Comparison of ENCODE assay signal across 21 mouse cellular contexts in genomic region chr13:44332716-44333240, GRCm38 (mm10).
DNase-seq lines count a peak whose midpoint lies in the region; ATAC-seq and TF ChIP-seq lines count a peak whose summit lies in the region.
"Had no signal": no experiment of that assay in that cellular context is flagged by ENCODE, and none has a peak within 500 bp of the region (broad histone marks: within the 10 kb centered on the region; RNA-seq: fewer than 3 reads in every experiment).

No protein-coding gene starts in this region.

- H3K27ac ChIP-seq in lung, embryonic 14.5 days (ENCODE audit: low read depth): no peak overlapping the region
- no peak overlapping the region for H3K27ac ChIP-seq in liver, postnatal 0 days (ENCODE audit: low read depth)
- H3K27ac ChIP-seq: hindbrain, embryonic 12.5 days; kidney, embryonic 15.5 days; limb, embryonic 13.5 days; liver, embryonic 12.5 days; macrophage; neural tube, embryonic 15.5 days; stomach, embryonic 15.5 days had no signal

- 51% methylated on average over 11 of the region's 11 CpGs for WGBS in lung, embryonic 14.5 days
- 67% methylated on average over 11 of the region's 11 CpGs for whole genome bisulfite sequencing in liver, postnatal 0 days (ENCODE audit: insufficient replicate concordance)

- peak; percentile 19 to 59 for DNase-seq in adrenal gland, adult (ENCODE audit: inconsistent age in 2 of 2, low spot score in 1 of 2)
- no peak for DNase-seq in adrenal gland, adult 8-10 months
- peak; percentile 59 for DNase-seq in lung, embryonic 14.5 days
- DNase-seq in lung, postnatal 14 days: no peak
- peak; percentile 30 for DNase-seq in 3134 (ENCODE audit: extremely low read depth, insufficient read length, low spot score)
- peak; percentile 20 to 31 for DNase-seq in adrenal gland, postnatal 36 days
- no peak for DNase-seq in liver, postnatal 0 days
- DNase-seq: cerebellum, adult 2 months; cerebellum, postnatal 36 days; kidney, adult 11 months; kidney, postnatal 36 days; right cerebral cortex, adult 18-20 months; thymus, postnatal 25 days had no signal

- 0 out of 2 replicates have a peak overlapping the region, but pooled peaks have one; percentile 23 for H3K4me2 ChIP-seq in lung, embryonic 14.5 days
- H3K4me2 ChIP-seq in liver, postnatal 0 days (ENCODE audit: low read depth, low read length): no peak overlapping the region
- H3K4me2 ChIP-seq: hindbrain, embryonic 12.5 days; kidney, embryonic 15.5 days; limb, embryonic 13.5 days; liver, embryonic 12.5 days; neural tube, embryonic 15.5 days; stomach, embryonic 15.5 days had no signal

- no peak overlapping the region for H3K9ac ChIP-seq in lung, embryonic 14.5 days
- no peak overlapping the region for H3K9ac ChIP-seq in liver, postnatal 0 days (replicated peaks)
- H3K9ac ChIP-seq: hindbrain, embryonic 12.5 days; kidney, embryonic 15.5 days; limb, embryonic 13.5 days; liver, embryonic 12.5 days; neural tube, embryonic 15.5 days; stomach, embryonic 15.5 days had no signal

- H3K4me1 ChIP-seq in lung, embryonic 14.5 days (ENCODE audit: insufficient read depth): no peaks in the 10 kb centered on the region; the same call in none of the 2 replicates
- H3K4me1 ChIP-seq in liver, postnatal 0 days (ENCODE audit: insufficient read depth): peaks cover 4% of the 10 kb centered on the region; the same call in 1 of the 2 replicates

- H3K4me3 ChIP-seq in lung, embryonic 14.5 days (ENCODE audit: low read depth, low read length): no peak overlapping the region
- no peak overlapping the region for H3K4me3 ChIP-seq in liver, postnatal 0 days (ENCODE audit: low read depth, low read length)
- H3K4me3 ChIP-seq: hindbrain, embryonic 12.5 days; kidney, embryonic 15.5 days; limb, embryonic 13.5 days; liver, embryonic 12.5 days; neural tube, embryonic 15.5 days; stomach, embryonic 15.5 days had no signal

- no peaks in the 10 kb centered on the region for H3K27me3 ChIP-seq in lung, embryonic 14.5 days (ENCODE audit: insufficient read depth, low read length)
- no peaks in the 10 kb centered on the region for H3K27me3 ChIP-seq in liver, postnatal 0 days (ENCODE audit: insufficient read depth, low read length)
- H3K27me3 ChIP-seq: hindbrain, embryonic 12.5 days; kidney, embryonic 15.5 days; limb, embryonic 13.5 days; liver, embryonic 12.5 days; neural tube, embryonic 15.5 days; Patski; stomach, embryonic 15.5 days had no signal

- no peaks in the 10 kb centered on the region for H3K36me3 ChIP-seq in lung, embryonic 14.5 days (ENCODE audit: insufficient read depth)
- no peaks in the 10 kb centered on the region for H3K36me3 ChIP-seq in liver, postnatal 0 days (replicated peaks; ENCODE audit: insufficient read depth, low read length)
- H3K36me3 ChIP-seq: hindbrain, embryonic 12.5 days; kidney, embryonic 15.5 days; limb, embryonic 13.5 days; liver, embryonic 12.5 days; neural tube, embryonic 15.5 days; stomach, embryonic 15.5 days had no signal

- TF ChIP-seq CTCF in lung, embryonic 14.5 days (IDR thresholded peaks at IDR 0.05; ENCODE audit: low read depth): no peak
- no peak for TF ChIP-seq CTCF in liver, postnatal 0 days (IDR thresholded peaks at IDR 0.05; ENCODE audit: low read depth)

- no peak for TF ChIP-seq EP300 in liver, postnatal 0 days (IDR thresholded peaks at IDR 0.05; ENCODE audit: low read depth)

- no peak for ATAC-seq in lung, embryonic 14.5 days (ENCODE audit: insufficient read depth)
- no peak for ATAC-seq in liver, postnatal 0 days
- ATAC-seq: liver, embryonic 12.5 days; Patski had no signal

- 0 out of 2 replicates have a peak, but pooled peaks cover 4% of the 10 kb centered on the region for H3K9me3 ChIP-seq in lung, embryonic 14.5 days (ENCODE audit: low read depth, low read length)
- no peaks in the 10 kb centered on the region for H3K9me3 ChIP-seq in liver, postnatal 0 days (ENCODE audit: low read length)
- H3K9me3 ChIP-seq: hindbrain, embryonic 12.5 days; kidney, embryonic 15.5 days; liver, embryonic 12.5 days; neural tube, embryonic 15.5 days; stomach, embryonic 15.5 days had no signal

Comparison
In these comparisons a context has a peak if more than half of its experiments do, and no peak if none do; other contexts are left out.
1. DNase-seq: peak in adrenal gland, adult (2 of 2), lung, embryonic 14.5 days (single experiment), 3134 (single experiment) and adrenal gland, postnatal 36 days (2 of 2); none in adrenal gland, adult 8-10 months (single experiment), lung, postnatal 14 days (single experiment) and liver, postnatal 0 days (single experiment).